Mouse (Mus musculus) intestine, postnatal 0 days (tissue): ENCODE measurements around the gene Olfr913. TPM values are rescaled to one million over a fixed set of nuclear protein-coding genes. Genes with fewer than 3 reads are reported as not detected.

Experiments used
- ATAC-seq: fragments of 200-750 bp; cut with Nextera tagmentation; 2 replicates; pipeline ENCODE4 v1.8.0; 2017; ENCODE audit warnings: mild to moderate bottlenecking, moderate TSS enrichment, moderate library complexity
- H3K27ac ChIP-seq: fragments of 300-500 bp; sonication (generic); 2 replicates; pipeline ENCODE4 v1.5.1; 2014; ENCODE audit warnings: mild to moderate bottlenecking, low read depth, low read length, moderate library complexity
- H3K27me3 ChIP-seq: fragments of 300-500 bp; sonication (generic); replicated peaks from 2 replicates; pipeline ENCODE4 v1.6.1; 2014; ENCODE audit warnings: low read length, mixed read lengths; ENCODE audit not compliant: control insufficient read depth, insufficient read depth
- H3K36me3 ChIP-seq: fragments of 300-500 bp; sonication (generic); 2 replicates; pipeline ENCODE4 v1.6.1; 2014; ENCODE audit warnings: mild to moderate bottlenecking, moderate library complexity; ENCODE audit not compliant: control insufficient read depth, insufficient read depth
- H3K4me1 ChIP-seq: fragments of 300-500 bp; sonication (generic); replicated peaks from 2 replicates; pipeline ENCODE4 v1.6.1; 2014; ENCODE audit warnings: antibody characterized with exemption, low read length, mixed read lengths; ENCODE audit not compliant: control insufficient read depth, insufficient read depth
- H3K4me2 ChIP-seq: fragments of 300-500 bp; sonication (generic); replicated peaks from 2 replicates; pipeline ENCODE4 v1.6.1; 2014; ENCODE audit warnings: low read depth, mild to moderate bottlenecking, moderate library complexity
- H3K4me3 ChIP-seq: fragments of 300-500 bp; sonication (generic); 2 replicates; pipeline ENCODE4 v1.5.1; 2014; ENCODE audit warnings: low read depth, low read length
- H3K9ac ChIP-seq: fragments of 300-500 bp; sonication (generic); 2 replicates; pipeline ENCODE4 v1.6.1; 2014; ENCODE audit warnings: mild to moderate bottlenecking, low read depth, low read length
- H3K9me3 ChIP-seq: fragments of 300-500 bp; sonication (generic); 2 replicates; pipeline ENCODE4 v1.6.1; 2016; ENCODE audit warnings: mixed run types; ENCODE audit not compliant: control insufficient read depth
- CTCF ChIP-seq: sonication (generic); IDR thresholded peaks from 2 replicates; pipeline ENCODE4 v1.5.1; 2016; ENCODE audit warnings: low read depth, mild to moderate bottlenecking, control low read depth, antibody characterized with exemption, moderate library complexity
- WGBS: fragments of 180-500 bp; shearing (Covaris S2); extraction: QIAGEN DNeasy Blood & Tissue Kit; methylation state at CpG from one replicate; pipeline ENCODE4 v1.1.7; 2014; 5-methylcytosine and 5-hydroxymethylcytosine counted together
- polyA plus RNA-seq: library from polyadenylated mRNA; unstranded; fragments of >200 nt; fragmentation: Nextera tagmentation; extraction: Ambion mirVana; gene quantifications from 2 replicates; pipeline ENCODE4 v1.2.1, GENCODE M21; 2015

The Olfr913 gene
- not detected in 2 replicates for polyA plus RNA-seq

- no peaks in the 10 kb centered on the region for H3K4me1 ChIP-seq
- H3K27me3 ChIP-seq = no peaks in the 10 kb centered on the region
- H3K4me2 ChIP-seq = no peak within 1 kb of the TSS
- no peak within 1 kb of the TSS for H3K9ac ChIP-seq
- no peak for ATAC-seq
- H3K36me3 ChIP-seq = no peaks in the 10 kb centered on the region
- H3K4me3 ChIP-seq = no peak within 1 kb of the TSS
- WGBS = 51% methylated on average over 2 of the region's 2 CpGs
- no peak for TF ChIP-seq CTCF
- H3K27ac ChIP-seq = no peak within 1 kb of the TSS
- H3K9me3 ChIP-seq = no peaks in the 10 kb centered on the region
Measured at GRCm38 (mm10) chr9:38592459-38592858, at the start of gene Olfr913. TSS of gene Olfr913 (plus strand) at chr9:38592759.

GRCm38 (mm10) chr9:38579878-38580277 is 12.7 kb upstream of the Olfr913 start, which contains the start of gene Olfr912:
TSS of gene Olfr912 (plus strand) at chr9:38580178.
- Histone ChIP-seq H3K4me2 (no peak within 1 kb of the TSS), H3K9ac (no peak within 1 kb of the TSS), H3K36me3 (no peaks in the 10 kb centered on the region), H3K4me1 (no peaks in the 10 kb centered on the region), H3K9me3 (no peaks in the 10 kb centered on the region), H3K4me3 (no peak within 1 kb of the TSS), H3K27me3 (no peaks in the 10 kb centered on the region), H3K27ac (no peak within 1 kb of the TSS)
- 67% methylated on average over 1 of the region's 1 CpGs for WGBS
- no peak for TF ChIP-seq CTCF
- no peak for ATAC-seq

- 29% methylated on average over 1 of the region's 1 CpGs for WGBS
- ATAC-seq = no peak
Measured at GRCm38 (mm10) chr9:38591056-38591455, 1.5 kb upstream of the Olfr913 start.

GRCm38 (mm10) chr9:38604802-38605201 is 12.2 kb downstream of the Olfr913 start, which contains the start of gene Olfr914:
TSS of gene Olfr914 (plus strand) at chr9:38605102.
- 66% methylated on average over 2 of the region's 2 CpGs for WGBS
- Histone ChIP-seq H3K27me3 (no peaks in the 10 kb centered on the region), H3K9ac (no peak within 1 kb of the TSS), H3K4me2 (no peak within 1 kb of the TSS), H3K4me3 (no peak within 1 kb of the TSS), H3K27ac (no peak within 1 kb of the TSS), H3K4me1 (no peaks in the 10 kb centered on the region), H3K9me3 (no peaks in the 10 kb centered on the region), H3K36me3 (no peaks in the 10 kb centered on the region)
- no peak for TF ChIP-seq CTCF
- ATAC-seq = no peak

More at GRCm38 (mm10) chr9:38591056-38591455, 1.5 kb upstream of the Olfr913 start:
- Histone ChIP-seq H3K9ac (no peak overlapping the region), H3K4me3 (no peak overlapping the region), H3K9me3 (no peaks in the 10 kb centered on the region), H3K27me3 (no peaks in the 10 kb centered on the region), H3K36me3 (no peaks in the 10 kb centered on the region), H3K27ac (no peak overlapping the region), H3K4me1 (no peaks in the 10 kb centered on the region), H3K4me2 (no peak overlapping the region)
- no peak for TF ChIP-seq CTCF

- Histone ChIP-seq H3K27me3 (no peaks in the 10 kb centered on the region), H3K9me3 (no peaks in the 10 kb centered on the region), H3K27ac (no peak overlapping the region), H3K4me3 (no peak overlapping the region), H3K9ac (no peak overlapping the region), H3K4me2 (no peak overlapping the region), H3K4me1 (no peaks in the 10 kb centered on the region), H3K36me3 (no peaks in the 10 kb centered on the region)
- 79% methylated on average over 4 of the region's 4 CpGs for WGBS
- no peak for ATAC-seq
- TF ChIP-seq CTCF = no peak
Measured at GRCm38 (mm10) chr9:38632406-38632805, 39.8 kb downstream of the Olfr913 start.

Other genes with a start within 250 kb of the Olfr913 start
- gene Olfr898, start 244.3 kb upstream of the Olfr913 start, polyA plus RNA-seq = not detected in 2 replicates
- not detected in 2 replicates for gene Olfr250, start 225.9 kb upstream of the Olfr913 start, polyA plus RNA-seq
- gene Olfr251, start 215.7 kb upstream of the Olfr913 start, polyA plus RNA-seq = not detected in 2 replicates
- gene Olfr147, start 191.1 kb upstream of the Olfr913 start, polyA plus RNA-seq = not detected in 2 replicates
- not detected in 2 replicates for gene Olfr901, start 163.3 kb upstream of the Olfr913 start, polyA plus RNA-seq
- gene Olfr902, start 145.1 kb upstream of the Olfr913 start, polyA plus RNA-seq = not detected in 2 replicates
- not detected in 2 replicates for gene Olfr904, start 129.6 kb upstream of the Olfr913 start, polyA plus RNA-seq
- not detected in 2 replicates for gene Olfr905, start 121.7 kb upstream of the Olfr913 start, polyA plus RNA-seq
- gene Olfr906, start 105.7 kb upstream of the Olfr913 start, polyA plus RNA-seq = not detected in 2 replicates
- gene Olfr907, start 97.0 kb upstream of the Olfr913 start, polyA plus RNA-seq = not detected in 2 replicates
- gene Olfr911-ps1, start 71.2 kb upstream of the Olfr913 start, polyA plus RNA-seq = not detected in 2 replicates
- not detected in 2 replicates for gene Olfr910, start 54.9 kb upstream of the Olfr913 start, polyA plus RNA-seq
- not detected in 2 replicates for gene Olfr912, start 12.6 kb upstream of the Olfr913 start, polyA plus RNA-seq
- not detected in 2 replicates for gene Olfr914, start 12.3 kb downstream of the Olfr913 start, polyA plus RNA-seq
- gene Olfr916, start 67.1 kb downstream of the Olfr913 start, polyA plus RNA-seq = not detected in 2 replicates
- gene Olfr917, start 73.1 kb downstream of the Olfr913 start, polyA plus RNA-seq = not detected in 2 replicates
- not detected in 2 replicates for gene Olfr918, start 81.8 kb downstream of the Olfr913 start, polyA plus RNA-seq
- not detected in 2 replicates for gene Olfr919, start 110.9 kb downstream of the Olfr913 start, polyA plus RNA-seq
- gene Vwa5a, start 125.5 kb downstream of the Olfr913 start, polyA plus RNA-seq = 13.7 and 14.0 TPM in 2 replicates
- 0.07 TPM in 2 replicates for gene Olfr920, start 159.5 kb downstream of the Olfr913 start, polyA plus RNA-seq
- gene Olfr921, start 180.3 kb downstream of the Olfr913 start, polyA plus RNA-seq = not detected in 2 replicates
- gene Olfr922, start 221.9 kb downstream of the Olfr913 start, polyA plus RNA-seq = not detected in 2 replicates
- not detected in 2 replicates for gene Olfr923, start 233.8 kb downstream of the Olfr913 start, polyA plus RNA-seq